Mouse (Mus musculus): ENCODE data around the gene Slc5a8.

DNA sequence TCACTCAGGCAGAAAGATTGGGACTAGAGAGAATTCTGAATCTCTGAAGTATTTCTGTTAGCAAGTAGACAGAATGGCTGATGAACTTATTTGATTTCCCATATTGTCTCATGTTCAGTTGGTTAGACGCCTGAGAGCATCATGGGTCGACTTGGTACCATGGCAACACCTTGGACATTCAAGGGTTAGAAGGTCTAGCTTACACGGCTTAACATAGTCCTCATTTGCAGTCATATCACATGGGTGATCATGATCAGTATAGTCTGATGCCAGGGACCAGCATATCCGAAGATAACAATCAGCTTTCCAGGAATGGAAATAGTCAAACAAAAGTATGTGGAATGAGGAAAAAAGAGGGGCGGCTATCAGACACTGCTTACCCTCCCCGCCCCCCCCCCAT lies 93.1 kb downstream of the Slc5a8 start:
- TF ChIP-seq CTCF (IDR thresholded peaks at IDR 0.05) (no peak), EP300 (IDR thresholded peaks at IDR 0.05) (no peak)
